Mouse (Mus musculus): Measurements from ENCODE around the gene Cobll1.

The Cobll1 gene

DNA sequence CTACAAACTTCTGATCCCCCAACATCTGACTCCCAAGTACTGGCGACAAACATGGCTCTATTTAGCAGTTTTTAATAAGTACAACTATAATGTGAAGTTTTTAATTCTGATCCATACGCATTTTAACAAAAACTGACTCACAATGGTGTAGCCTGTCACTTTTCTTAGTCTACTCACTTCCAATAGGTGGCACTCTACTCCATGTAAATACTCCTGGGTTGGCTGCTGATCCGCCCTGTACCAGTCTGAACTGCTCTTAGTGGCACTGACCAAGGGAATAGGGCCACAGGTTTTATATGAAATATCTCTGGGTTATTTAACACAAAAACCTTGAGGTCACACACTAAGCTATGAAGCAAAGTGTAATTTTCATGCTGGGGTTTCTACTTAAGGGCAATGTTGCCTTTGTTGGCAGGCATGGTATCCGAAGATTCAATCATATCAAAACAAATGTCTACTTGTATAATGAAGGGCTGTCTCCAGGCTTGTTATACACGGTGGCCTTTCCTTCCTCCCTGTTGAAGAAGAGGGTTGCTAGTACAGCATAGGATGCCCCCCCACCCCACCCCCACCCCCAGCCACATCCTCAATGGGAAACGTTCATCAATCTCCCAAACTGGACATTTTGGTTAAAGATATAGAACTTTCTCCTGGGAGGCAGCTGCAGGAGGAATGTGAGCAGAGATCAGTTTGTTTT, 93.6 kb downstream of the Cobll1 start:
- DNase-seq = peak in 1 of 2 experiments; percentile 7

DNA sequence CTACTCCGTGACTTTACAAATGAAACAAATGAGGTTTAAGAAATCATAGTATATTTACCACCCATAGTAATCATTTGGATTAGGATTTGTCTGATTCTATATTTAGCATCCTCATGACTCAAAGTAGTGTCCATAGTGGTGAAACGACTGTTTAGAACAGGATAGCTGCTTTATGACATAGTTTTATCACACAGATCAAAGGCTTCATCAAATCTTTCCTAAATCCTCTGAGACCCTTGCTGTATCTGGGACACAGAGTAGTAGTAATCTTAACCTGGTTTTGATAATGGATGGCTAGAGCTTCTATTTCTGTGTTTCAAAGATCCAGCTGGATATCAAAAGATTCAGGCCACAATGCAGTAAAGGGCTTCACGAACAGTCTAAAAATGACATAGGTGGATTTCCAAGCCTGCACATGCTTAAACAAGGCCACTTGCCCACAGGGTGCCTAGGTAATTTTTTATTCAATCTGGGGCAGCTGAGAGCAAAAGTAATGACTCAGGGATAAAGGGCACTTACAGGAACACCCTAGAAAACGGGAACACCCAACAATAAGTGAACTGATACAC, 98.0 kb downstream of the Cobll1 start:
- no peak for DNase-seq

DNA sequence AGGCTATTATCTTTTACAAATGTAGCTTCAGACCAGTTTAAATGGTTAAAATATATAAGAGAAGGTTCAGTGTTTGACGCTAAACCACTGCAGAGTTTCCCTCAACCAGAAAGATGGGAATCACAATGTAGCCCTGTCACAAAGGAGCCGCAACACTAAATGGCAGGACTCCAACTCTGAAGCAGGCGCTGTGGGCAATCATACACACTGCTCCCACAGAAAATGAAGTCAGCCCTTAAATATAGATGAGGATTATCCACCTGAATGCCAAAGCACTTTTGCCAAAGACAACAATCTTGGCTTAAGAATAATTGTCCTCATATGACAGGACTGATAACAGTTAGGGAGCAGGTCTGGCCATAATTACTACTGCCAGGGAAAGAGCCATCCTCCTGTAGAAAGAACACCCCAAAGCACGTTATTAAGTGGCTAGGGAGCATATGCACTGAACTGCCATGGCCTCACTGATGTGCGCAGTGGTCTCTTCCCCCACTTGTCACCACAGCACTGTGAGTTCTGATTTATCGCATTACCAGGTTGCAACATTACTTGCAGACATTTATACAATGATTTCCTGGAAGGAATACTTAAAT, 98.8 kb downstream of the Cobll1 start:
- DNase-seq = no peak

DNA sequence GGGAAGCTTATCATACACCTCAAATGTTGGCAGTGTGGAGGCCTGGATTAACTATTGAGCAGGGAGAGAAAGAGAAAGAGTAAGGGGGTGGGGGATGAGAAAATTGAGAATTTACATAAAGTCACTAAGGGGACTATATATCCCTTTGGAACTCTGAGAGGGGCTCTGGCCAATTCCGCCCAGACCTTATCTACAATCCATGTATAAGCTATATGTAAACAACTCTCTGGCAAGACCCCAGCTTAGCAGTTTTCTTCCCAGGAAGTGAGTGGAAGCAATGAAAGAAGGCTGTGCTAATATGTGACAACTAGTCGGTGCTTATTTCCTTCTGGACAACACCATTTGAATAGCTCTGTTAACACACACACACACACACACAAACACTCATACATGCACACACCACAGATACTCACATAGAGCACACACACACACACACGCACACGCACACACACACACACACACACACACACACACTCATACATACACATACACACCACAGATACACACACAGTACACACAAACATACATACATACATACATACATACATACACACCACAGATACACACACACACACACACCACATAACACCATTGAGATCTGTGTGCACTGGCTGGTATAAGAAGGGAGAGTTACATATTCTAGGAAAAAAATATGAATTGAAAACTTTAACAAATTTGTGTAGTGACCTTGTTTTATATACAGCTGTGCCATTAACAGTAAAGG, 99.4 kb downstream of the Cobll1 start:
- DNase-seq = no peak

DNA sequence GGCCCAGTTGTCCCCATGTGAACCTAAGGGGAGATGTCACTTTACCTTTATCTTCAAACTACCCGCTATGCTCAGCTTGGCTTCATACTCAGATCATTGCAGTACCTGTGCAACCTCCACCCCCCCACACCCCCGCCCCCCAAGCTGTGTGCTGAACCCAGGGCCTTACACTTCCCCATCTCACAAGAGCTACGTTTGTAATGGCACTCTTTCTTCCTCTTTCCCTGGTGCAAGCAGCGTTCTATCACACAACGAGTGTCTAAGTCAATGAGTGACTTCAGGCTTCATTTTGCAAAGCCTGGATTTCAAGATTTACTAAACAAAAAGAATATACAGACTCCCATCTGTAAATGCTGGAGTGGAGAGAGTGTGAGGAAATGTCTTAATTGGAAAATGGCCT, 100.2 kb downstream of the Cobll1 start:
- no peak for DNase-seq

DNA sequence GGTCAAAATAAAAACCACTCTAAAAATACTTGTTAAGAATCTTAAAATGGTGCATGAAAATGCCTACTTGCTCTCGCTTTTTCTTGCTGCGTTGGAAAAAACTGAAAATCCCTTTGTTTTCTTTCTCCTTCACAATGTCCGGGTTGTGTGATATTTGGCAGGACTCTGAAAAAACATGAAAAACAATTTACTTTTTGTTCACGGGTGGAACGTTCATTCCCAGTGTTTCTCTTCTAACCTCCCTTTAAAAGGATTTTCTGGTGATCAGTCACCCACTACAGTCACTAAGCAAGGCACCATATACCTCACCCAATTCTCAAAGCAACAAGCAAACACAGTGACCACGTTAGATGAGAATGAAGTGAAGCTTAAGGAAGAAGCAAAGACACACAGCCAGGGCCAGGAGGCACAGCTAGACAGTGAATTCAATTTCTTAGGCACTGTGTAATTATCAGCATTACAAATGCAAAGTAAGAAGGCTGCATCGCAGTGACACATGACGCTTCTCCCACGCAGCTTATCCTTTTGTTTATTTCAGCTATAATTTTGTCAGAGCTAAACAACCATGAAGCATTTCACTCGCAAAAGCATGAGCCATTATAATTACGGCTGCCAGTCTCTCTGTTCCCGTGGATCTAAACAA, 112.9 kb downstream of the Cobll1 start:
- no peak for DNase-seq

DNA sequence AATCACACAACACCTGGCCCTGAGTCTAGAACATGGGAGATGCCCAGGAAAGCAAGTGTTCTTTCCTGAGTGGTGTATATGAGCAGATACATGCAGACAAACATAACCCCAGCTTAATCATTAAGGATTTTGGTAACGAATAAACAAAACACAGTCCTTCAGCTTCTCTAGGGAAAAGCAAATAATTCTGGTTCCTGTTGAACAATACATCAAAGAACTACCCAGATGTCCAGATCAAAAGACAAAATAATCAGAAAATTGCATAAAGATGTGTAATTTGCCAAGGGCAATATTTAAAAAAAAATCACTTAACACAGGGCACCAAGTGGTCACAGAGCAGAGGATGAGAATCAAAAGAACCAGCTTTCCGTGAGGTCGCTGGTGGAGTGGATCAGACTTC, 115.5 kb downstream of the Cobll1 start:
- no peak for DNase-seq

DNA sequence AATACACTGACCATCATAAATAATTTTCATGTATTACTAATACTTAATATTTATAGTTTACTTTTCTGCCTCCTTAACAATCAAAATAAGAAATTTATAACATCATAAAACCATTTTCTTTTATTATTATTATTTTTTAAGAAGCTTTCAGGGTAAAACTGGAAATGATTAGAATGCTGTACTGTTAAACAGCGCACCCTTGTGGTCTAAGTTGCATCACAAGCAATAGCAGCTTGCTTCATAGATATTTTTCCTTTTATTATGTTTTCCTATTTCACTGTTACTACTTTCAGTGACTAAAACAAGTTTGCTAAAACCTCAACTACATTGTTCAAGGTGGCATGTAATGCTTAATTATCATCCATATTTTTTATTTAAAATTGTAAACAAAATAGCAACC, 117.8 kb downstream of the Cobll1 start:
- DNase-seq = peak in 1 of 2 experiments; percentile 20

DNA sequence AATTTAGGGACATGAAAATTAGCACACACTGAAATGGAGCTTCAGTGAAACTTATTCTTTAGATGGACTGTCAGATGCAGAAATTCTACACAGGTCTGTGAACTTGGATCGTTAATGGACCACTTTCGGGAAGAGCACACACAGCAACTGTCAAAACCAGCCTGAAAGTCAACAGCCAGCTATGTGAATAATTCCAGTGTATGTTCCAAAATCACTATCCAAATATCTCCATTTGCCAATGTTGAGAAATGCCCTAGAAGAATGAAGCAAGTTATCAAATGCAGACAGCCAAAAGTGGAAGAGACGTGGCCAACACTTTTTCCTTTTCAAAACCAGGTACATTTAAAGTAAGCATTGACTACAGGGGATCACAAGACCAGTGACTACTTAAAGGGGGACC, 118.2 kb downstream of the Cobll1 start:
- no peak for DNase-seq

DNA sequence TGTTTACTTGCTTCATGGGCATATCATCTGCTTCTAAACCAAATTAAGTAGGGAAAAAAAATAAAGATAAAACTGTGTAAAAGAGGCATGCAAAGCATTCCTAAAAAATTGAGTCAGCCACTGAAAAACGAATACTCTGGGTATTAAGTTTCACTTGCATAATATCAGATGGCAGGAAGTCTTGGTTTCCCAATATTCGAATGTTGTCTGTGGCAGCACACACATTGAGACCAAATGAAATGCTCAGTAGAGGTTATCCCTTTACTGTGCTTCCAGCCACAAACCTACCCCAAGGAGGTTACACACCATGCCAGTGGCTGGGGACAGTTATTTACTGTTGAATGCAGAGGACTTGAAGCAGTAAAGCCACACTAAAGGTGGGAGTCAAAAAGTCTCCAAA, 119.1 kb downstream of the Cobll1 start:
- DNase-seq = no peak

DNA sequence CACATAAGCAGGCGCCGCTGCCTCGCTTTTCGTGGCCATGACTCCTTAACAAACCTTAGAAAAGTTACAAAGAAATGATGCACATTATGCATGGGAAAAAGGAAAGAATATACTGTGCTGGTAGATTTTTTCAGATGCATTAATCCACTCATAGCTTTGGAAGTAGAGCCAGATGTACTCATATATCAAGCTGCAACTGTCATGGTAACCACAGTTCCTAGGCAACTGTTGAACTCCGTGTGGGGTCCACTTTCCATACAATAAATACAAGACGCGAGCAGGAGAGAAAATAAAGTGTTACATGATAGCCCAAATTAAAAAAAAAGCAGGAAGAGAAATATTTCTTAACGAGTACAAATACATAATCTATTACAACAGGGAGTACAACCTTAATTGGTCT, 119.5 kb downstream of the Cobll1 start:
- no peak for DNase-seq

DNA sequence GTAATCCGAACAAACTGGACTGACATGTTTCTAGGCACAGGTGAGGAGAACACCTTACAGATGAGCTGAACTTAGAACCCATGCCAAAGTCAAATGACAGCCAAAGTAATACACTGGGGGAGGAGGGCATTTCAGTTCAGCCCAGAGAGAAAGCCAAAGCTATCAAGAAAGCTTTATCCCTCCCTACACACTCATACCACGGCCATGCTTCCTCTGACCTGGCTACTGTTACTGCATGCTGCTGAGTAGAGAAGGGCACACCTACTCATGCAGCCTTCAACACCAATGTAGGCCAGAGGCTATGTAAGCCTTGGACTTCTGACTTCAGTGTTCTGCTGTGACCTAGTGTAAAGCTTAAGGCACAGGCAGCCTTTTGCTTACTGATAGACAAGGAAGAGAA, 120.1 kb downstream of the Cobll1 start:
- no peak for DNase-seq

DNA sequence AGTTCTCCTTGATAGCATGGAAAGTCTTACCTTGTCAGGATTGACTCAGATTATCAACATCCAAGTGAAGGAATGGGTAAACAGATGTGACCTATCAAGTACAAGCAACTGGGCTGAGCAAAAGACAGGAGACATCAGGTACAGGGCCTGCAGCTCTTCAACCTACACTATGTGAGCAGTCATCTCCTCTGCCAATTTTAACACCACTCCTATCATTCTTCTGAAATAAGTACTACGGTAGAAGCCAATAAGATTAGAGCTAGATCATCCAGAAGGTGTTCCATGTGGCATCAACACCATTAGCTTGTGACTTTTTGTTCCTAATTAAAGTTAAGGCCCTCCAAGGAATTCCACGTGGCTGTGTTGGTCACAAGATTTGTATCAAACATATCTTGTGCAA, 121.3 kb downstream of the Cobll1 start:
- DNase-seq = no peak

DNA sequence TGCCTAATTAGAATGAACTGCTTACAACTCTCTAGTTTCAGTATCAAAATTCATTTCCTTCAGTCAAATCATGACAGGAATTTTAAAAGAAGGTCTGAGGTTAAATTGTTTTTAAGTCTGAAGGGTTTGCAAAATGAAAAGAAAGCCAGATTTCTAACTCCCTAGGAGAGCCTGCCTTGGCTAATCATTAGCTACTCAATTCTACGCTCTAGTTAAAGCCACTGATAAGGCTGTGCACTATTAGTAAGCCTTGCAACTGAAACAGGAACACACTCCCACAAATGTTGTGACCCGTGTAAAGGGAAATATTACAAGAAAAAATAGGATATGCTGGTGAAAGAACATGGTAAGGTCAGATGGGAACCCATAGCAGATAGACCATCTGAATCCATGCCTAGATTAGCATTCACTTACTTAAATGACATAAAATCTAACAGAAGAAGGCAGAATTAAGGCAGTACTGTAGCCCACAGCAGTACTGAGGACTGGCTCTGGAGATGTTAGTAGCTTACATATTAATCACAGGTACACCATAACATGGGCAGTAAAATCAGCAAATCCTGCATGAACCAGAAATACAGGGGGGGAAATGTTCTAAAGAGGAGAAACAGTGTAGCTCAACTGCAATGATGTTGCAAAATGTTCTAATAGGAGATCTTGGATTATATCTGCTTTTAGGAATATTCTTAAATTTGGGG, 122.6 kb downstream of the Cobll1 start:
- no peak for DNase-seq

DNA sequence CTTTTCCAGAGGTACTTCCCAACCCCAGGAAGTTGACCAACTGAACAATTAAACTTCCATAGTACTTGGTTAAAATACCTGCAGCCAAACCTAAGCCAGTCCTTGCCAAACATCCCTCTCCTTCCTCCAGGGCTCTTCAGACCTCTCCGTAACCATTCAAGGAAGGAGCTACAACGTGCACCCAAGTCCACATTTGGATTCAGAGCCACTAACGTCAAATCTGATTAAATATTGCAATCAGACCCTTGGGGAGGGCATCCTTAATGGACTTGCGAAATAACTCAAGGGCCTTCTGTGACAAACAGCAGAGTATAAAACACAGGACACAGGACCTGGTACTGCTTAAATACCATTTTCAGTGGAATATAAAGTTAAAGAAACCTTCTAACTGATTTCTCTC, 126.0 kb downstream of the Cobll1 start:
- DNase-seq = no peak

DNA sequence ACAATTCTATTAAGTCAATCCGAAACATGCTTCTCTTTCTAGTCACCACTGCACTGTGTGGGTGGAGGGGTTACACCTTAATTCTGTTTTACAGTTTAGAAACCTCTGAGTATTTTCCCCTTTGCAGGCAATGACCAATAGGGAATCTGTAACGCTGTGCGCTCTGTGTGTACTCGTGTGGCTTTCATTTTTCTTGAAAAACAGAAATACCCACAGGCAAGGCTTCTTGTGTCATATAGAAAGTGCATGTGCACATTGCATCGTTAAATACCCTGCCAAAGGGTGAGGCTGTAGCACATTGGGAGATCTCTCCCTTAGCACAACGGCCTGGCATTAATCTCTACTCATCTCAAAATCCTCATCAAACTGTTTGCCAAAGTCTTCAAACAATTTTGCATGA, 134.6 kb downstream of the Cobll1 start:
- no peak for DNase-seq

DNA sequence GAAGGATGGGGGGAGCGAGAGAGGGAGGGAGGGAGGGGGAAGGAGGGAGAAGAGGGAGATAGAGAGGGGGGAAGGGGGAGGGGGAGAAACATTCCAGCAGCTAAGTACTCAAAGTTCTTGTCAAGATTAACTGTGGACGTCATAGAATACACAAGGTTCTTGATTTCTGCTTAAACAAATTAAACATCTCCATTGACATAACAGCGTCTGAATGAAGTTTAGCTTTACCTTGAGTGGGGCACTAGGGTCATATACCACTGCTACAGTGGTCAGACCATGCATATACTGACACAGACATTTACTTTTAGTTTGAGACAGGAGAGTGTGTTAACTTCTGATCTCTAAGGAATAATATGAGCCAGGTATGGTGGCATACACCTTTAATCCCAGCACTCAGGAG, 135.4 kb downstream of the Cobll1 start:
- no peak for DNase-seq

DNA sequence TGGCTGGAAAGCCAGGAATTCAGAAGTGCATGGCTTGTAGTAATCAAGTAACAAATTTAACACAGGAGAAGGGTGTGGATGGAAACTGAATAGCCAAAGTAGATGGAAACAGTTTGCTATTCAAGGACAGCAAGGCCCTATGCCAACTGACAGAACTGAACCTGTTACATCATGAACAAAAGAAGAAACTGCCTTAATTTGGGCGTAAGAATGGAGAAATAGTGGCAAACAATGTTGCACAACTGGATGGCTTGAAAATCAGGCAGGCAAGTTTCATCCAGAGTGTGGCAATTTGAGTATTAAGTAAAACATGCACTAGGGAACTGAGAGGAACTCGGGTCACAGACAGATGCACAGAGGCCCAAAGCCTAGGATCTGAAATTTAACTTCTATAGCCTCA, 137.8 kb downstream of the Cobll1 start:
- DNase-seq = no peak

DNA sequence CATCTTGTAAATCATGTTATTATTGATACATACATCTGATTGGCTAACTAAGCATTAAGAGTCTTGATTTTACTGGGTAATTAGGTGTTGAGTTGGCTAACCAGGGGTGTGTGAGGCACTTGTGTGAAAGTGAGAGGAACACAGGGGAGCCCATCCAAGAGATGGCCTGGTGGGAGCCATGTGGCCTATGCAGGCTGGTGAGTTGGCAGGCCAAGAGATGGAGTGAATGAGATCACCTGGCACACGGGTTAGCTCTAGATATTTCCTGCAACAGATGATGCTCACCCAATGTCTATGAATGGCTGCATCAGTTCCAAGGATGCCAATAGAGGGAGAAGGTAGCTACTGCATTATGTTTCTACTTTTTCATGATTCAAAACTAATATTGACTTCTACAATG, 139.2 kb downstream of the Cobll1 start:
- DNase-seq = no peak

DNA sequence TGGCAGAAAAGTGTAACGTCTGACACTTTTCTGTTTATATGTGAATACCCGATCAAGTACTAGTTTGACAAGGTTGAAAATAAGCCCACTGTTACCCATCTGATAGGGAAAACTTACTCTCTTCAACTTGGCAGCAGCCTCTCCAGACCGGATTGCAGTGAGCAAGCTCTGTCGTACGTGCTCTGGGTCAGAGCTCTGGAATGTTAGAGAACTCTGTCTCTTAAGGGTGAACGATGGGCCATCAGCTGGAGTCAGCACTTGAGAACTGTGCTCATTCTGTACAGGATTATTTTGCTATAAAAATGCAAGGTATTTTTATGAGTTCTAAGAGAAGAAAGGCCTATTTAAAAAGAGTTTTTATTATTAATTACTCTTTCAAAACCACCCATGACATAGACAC, 143.6 kb downstream of the Cobll1 start:
- no peak for DNase-seq

DNA sequence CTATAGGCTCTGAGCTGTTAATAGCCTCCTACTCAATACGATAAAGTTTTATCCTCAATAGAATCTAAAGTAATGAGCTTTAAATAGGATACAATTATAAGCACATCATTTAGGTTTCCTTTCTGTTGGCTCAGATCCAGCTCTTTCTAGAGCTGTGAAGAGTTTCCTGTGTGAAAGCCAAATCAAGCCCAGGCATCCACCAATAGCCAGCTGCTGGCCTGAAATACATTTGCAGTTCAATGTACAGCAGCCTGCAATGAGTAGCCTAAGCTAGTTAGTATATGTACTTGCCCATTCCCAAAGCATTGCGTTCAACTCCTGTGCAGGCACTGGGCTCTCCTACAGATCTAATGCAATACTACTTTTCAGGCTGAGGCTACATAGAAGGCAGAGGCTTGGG, 145.2 kb downstream of the Cobll1 start:
- DNase-seq = no peak

DNA sequence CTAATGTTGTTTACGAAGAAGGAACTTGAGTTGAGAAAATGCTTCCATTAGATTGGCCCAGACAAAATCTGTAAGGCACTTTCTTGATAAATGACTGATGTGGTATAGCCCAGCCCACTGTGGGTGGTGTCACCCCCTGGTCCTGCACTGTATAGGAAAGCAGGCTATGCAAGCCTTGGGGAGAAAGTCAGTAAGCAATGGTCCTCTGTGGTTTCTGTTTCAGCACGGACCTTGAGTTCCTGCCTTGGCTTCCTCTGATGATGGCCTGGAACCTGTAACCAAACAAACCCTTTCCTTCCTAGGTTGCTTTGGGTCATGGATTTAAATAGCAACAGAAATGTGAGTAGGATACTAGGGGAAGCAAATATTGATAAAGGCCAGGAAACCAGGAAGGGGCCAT, 148.2 kb downstream of the Cobll1 start:
- no peak for DNase-seq

DNA sequence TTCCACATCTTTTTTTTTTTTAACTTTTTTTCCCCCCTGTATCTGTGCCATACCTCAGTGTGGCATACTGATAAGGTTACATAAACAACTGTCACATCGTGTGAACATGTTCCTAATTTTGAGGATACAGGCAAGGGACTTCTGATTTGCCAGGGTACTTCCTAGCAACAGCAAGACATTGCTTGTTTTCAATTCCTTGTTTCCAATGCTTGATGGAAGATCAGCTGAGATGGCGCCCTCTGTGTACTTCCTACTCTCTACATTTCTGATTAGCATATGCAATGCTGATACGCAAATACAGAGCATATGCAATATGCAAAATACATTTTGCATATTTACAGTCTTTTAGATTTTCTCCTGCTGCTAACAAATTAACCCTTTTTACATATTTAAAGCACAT, 152.0 kb downstream of the Cobll1 start:
- DNase-seq = no peak

Data from spleen, adult 18-20 months (tissue).